Mouse (Mus musculus) midbrain, postnatal 0 days (tissue): ENCODE data around the gene Gpr149. TPM values are rescaled to one million over a fixed set of nuclear protein-coding genes. Genes with fewer than 3 reads are reported as not detected.
A peak's percentile ranks its signal among the peaks of the same experiment; 100 is the strongest.

ENCODE experiments used
- ATAC-seq: fragments of 200-750 bp; cut with Nextera tagmentation; 2 replicates; pipeline ENCODE4 v1.8.0; 2017; ENCODE audit warnings: moderate number of reproducible peaks, mild to moderate bottlenecking, moderate TSS enrichment, moderate library complexity; ENCODE audit not compliant: low FRiP score
- DNase-seq: peaks from one replicate; pipeline ENCODE4 v3.0.0-alpha.2; 2015; ENCODE audit warnings: low spot score
- H3K27ac ChIP-seq: fragments of 300-500 bp; sonication (generic); 2 replicates; pipeline ENCODE4 v1.5.1; 2014; ENCODE audit warnings: low read depth, mild to moderate bottlenecking, low read length, mixed read lengths
- H3K27me3 ChIP-seq: fragments of 300-500 bp; sonication (generic); 2 replicates; pipeline ENCODE4 v1.6.1; 2014; ENCODE audit warnings: low read length, control low read depth, mixed read lengths; ENCODE audit not compliant: insufficient read depth
- H3K36me3 ChIP-seq: fragments of 300-500 bp; sonication (generic); 2 replicates; pipeline ENCODE4 v1.6.1; 2014; ENCODE audit warnings: low read length, control low read depth, mixed read lengths; ENCODE audit not compliant: insufficient read depth
- H3K4me1 ChIP-seq: fragments of 300-500 bp; sonication (generic); 2 replicates; pipeline ENCODE4 v1.6.1; 2014; ENCODE audit warnings: mild to moderate bottlenecking, control low read depth, antibody characterized with exemption, low read length, mixed read lengths; ENCODE audit not compliant: insufficient read depth
- H3K4me2 ChIP-seq: fragments of 300-500 bp; sonication (generic); 2 replicates; pipeline ENCODE4 v1.6.1; 2014; ENCODE audit warnings: low read depth, mild to moderate bottlenecking, low read length, mixed read lengths; ENCODE audit not compliant: poor library complexity, severe bottlenecking
- H3K4me3 ChIP-seq: fragments of 300-500 bp; sonication (generic); 2 replicates; pipeline ENCODE4 v1.5.1; 2014; ENCODE audit warnings: low read depth, mild to moderate bottlenecking, low read length, moderate library complexity
- H3K9ac ChIP-seq: fragments of 300-500 bp; sonication (generic); replicated peaks from 2 replicates; pipeline ENCODE4 v1.6.1; 2014; ENCODE audit warnings: mild to moderate bottlenecking, low read length, moderate library complexity, mixed read lengths; ENCODE audit not compliant: poor library complexity, severe bottlenecking
- H3K9me3 ChIP-seq: fragments of 300-500 bp; sonication (generic); 2 replicates; pipeline ENCODE4 v1.6.1; 2016; ENCODE audit warnings: low read length, control low read depth
- CTCF ChIP-seq: IDR thresholded peaks from 2 replicates; pipeline ENCODE4 v1.5.1; 2016; ENCODE audit warnings: antibody characterized with exemption, mild to moderate bottlenecking
- WGBS: fragments of 180-500 bp; shearing (Covaris S2); extraction: QIAGEN DNeasy Blood & Tissue Kit; methylation state at CpG from one replicate; pipeline ENCODE4 v1.1.7; 2014; 5-methylcytosine and 5-hydroxymethylcytosine counted together
- polyA plus RNA-seq: library from polyadenylated mRNA; unstranded; fragments of >200 nt; fragmentation: Nextera tagmentation; extraction: Ambion mirVana; gene quantifications from 2 replicates; pipeline ENCODE4 v1.2.1, GENCODE M21; 2015
- total RNA-seq: library from RNA; depleted of rRNA; stranded (reverse); fragments of >200 nt; gene quantifications from 2 replicates; pipeline ENCODE4 v1.2.3, GENCODE M21; 2014

Gene Gpr149
- total and polyA plus RNA-seq, 2 experiments from 2014 or later = 3.8 to 4.3 TPM

GRCm38 (mm10) chr3:62602466-62602865 is 2.5 kb downstream of the Gpr149 start:
- Histone ChIP-seq H3K36me3 (no peaks in the 10 kb centered on the region), H3K9ac (0 out of 2 replicates have a peak overlapping the region, but pooled peaks have one; percentile 33), H3K4me2 (peak overlapping the region; percentile 70), H3K9me3 (no peaks in the 10 kb centered on the region), H3K27me3 (no peaks in the 10 kb centered on the region), H3K27ac (no peak overlapping the region), H3K4me3 (peak overlapping the region; percentile 64; the same call in 1 of the 2 replicates), H3K4me1 (0 out of 2 replicates have a peak, but pooled peaks cover 4% of the 10 kb centered on the region)
- no peak for TF ChIP-seq CTCF
- ATAC-seq (no peak), DNase-seq (no peak)
- WGBS = 76% methylated on average over 9 of the region's 9 CpGs

GRCm38 (mm10) chr3:62594842-62595241 is 10.1 kb downstream of the Gpr149 start:
- ATAC-seq = no peak
- no peak for DNase-seq
- H3K27me3 ChIP-seq = no peaks in the 10 kb centered on the region
- no peak overlapping the region for H3K27ac ChIP-seq
- no peaks in the 10 kb centered on the region for H3K4me1 ChIP-seq
- H3K36me3 ChIP-seq = no peaks in the 10 kb centered on the region
- no peak overlapping the region for H3K4me3 ChIP-seq
- WGBS = 30% methylated on average over 7 of the region's 7 CpGs
- H3K9me3 ChIP-seq = no peaks in the 10 kb centered on the region
- no peak for TF ChIP-seq CTCF
- H3K4me2 ChIP-seq = no peak overlapping the region
- H3K9ac ChIP-seq = no peak overlapping the region

- Histone ChIP-seq H3K4me2 (no peak overlapping the region), H3K9ac (no peak overlapping the region), H3K4me1 (no peaks in the 10 kb centered on the region), H3K27ac (no peak overlapping the region), H3K4me3 (no peak overlapping the region), H3K36me3 (no peaks in the 10 kb centered on the region), H3K9me3 (no peaks in the 10 kb centered on the region), H3K27me3 (no peaks in the 10 kb centered on the region)
- DNase-seq (no peak), ATAC-seq (no peak)
- 84% methylated on average over 1 of the region's 1 CpGs for WGBS
- TF ChIP-seq CTCF = no peak
These were observed 19.9 kb downstream of the Gpr149 start for GRCm38 (mm10) chr3:62585072-62585471.

GRCm38 (mm10) chr3:62527593-62527992 is 77.3 kb downstream of the Gpr149 start:
- no peak for DNase-seq
- Histone ChIP-seq H3K27ac (no peak overlapping the region), H3K36me3 (no peaks in the 10 kb centered on the region), H3K27me3 (no peaks in the 10 kb centered on the region), H3K4me2 (no peak overlapping the region), H3K4me3 (no peak overlapping the region), H3K9ac (no peak overlapping the region), H3K9me3 (no peaks in the 10 kb centered on the region), H3K4me1 (no peaks in the 10 kb centered on the region)
- 72% methylated on average over 5 of the region's 5 CpGs for WGBS
- no peak for ATAC-seq
- TF ChIP-seq CTCF = no peak

GRCm38 (mm10) chr3:62527160-62527559 is 77.8 kb downstream of the Gpr149 start:
- no peak overlapping the region for H3K4me2 ChIP-seq
- peak; percentile 83 for TF ChIP-seq CTCF
- no peaks in the 10 kb centered on the region for H3K4me1 ChIP-seq
- H3K27ac ChIP-seq = no peak overlapping the region
- no peak overlapping the region for H3K4me3 ChIP-seq
- H3K9me3 ChIP-seq = no peaks in the 10 kb centered on the region
- peak; percentile 70 for DNase-seq
- no peaks in the 10 kb centered on the region for H3K36me3 ChIP-seq
- no peak overlapping the region for H3K9ac ChIP-seq
- 31% methylated on average over 4 of the region's 4 CpGs for WGBS
- no peaks in the 10 kb centered on the region for H3K27me3 ChIP-seq
- no peak for ATAC-seq

- Histone ChIP-seq H3K4me2 (peak overlapping the region; percentile 43), H3K27ac (no peak overlapping the region), H3K27me3 (no peaks in the 10 kb centered on the region), H3K4me1 (peaks cover 13% of the 10 kb centered on the region; the same call in 1 of the 2 replicates), H3K4me3 (peak overlapping the region; percentile 86), H3K36me3 (no peaks in the 10 kb centered on the region), H3K9me3 (no peaks in the 10 kb centered on the region), H3K9ac (no peak overlapping the region)
- no peak for TF ChIP-seq CTCF
- DNase-seq = no peak
- peak; percentile 29; the same call in 1 of the 2 replicates for ATAC-seq
- 32% methylated on average over 5 of the region's 5 CpGs for WGBS
These were observed 97.7 kb downstream of the Gpr149 start for GRCm38 (mm10) chr3:62507206-62507647.
